Mouse (Mus musculus): ENCODE measurements around the gene Arhgef26.

The Arhgef26 gene

GRCm38 (mm10) chr3:62338044-62338443 lies at the start of gene Arhgef26:
TSS of gene Arhgef26 (plus strand) at chr3:62338344.
- DNase-seq (ENCODE audit: low read depth, low spot score) = no peak

- no peak for DNase-seq (ENCODE audit: low read depth, low spot score)
Measured at GRCm38 (mm10) chr3:62310493-62310892, 27.7 kb upstream of the Arhgef26 start.

- DNase-seq (ENCODE audit: low read depth, low spot score) = no peak
Measured at GRCm38 (mm10) chr3:62311224-62311623, 26.9 kb upstream of the Arhgef26 start.

- no peak for DNase-seq (ENCODE audit: low read depth, low spot score)
Measured at GRCm38 (mm10) chr3:62324708-62325107, 13.4 kb upstream of the Arhgef26 start.

GRCm38 (mm10) chr3:62327903-62328302 lies 10.2 kb upstream of the Arhgef26 start:
- no peak for DNase-seq (ENCODE audit: low read depth, low spot score)

- no peak for DNase-seq (ENCODE audit: low read depth, low spot score)
Measured at GRCm38 (mm10) chr3:62338461-62338853, 313 bp downstream of the Arhgef26 start.

GRCm38 (mm10) chr3:62338854-62339515 lies 841 bp downstream of the Arhgef26 start:
- peak; percentile 69 for DNase-seq (ENCODE audit: low read depth, low spot score)

GRCm38 (mm10) chr3:62339516-62340051 lies 1.4 kb downstream of the Arhgef26 start:
- DNase-seq (ENCODE audit: low read depth, low spot score) = peak; percentile 47

GRCm38 (mm10) chr3:62340154-62340760 lies 2.1 kb downstream of the Arhgef26 start:
- no peak for DNase-seq (ENCODE audit: low read depth, low spot score)

GRCm38 (mm10) chr3:62340861-62341260 lies 2.7 kb downstream of the Arhgef26 start:
- DNase-seq (ENCODE audit: low read depth, low spot score) = no peak

- no peak for DNase-seq (ENCODE audit: low read depth, low spot score)
Measured at GRCm38 (mm10) chr3:62341496-62342205, 3.5 kb downstream of the Arhgef26 start.

GRCm38 (mm10) chr3:62348514-62349217 lies 10.5 kb downstream of the Arhgef26 start:
- DNase-seq (ENCODE audit: low read depth, low spot score) = no peak

GRCm38 (mm10) chr3:62349218-62349897 lies 11.2 kb downstream of the Arhgef26 start:
- no peak for DNase-seq (ENCODE audit: low read depth, low spot score)

- DNase-seq (ENCODE audit: low read depth, low spot score) = peak; percentile 20
Measured at GRCm38 (mm10) chr3:62352071-62352470, 13.9 kb downstream of the Arhgef26 start.

GRCm38 (mm10) chr3:62352876-62353275 lies 14.7 kb downstream of the Arhgef26 start:
- no peak for DNase-seq (ENCODE audit: low read depth, low spot score)

GRCm38 (mm10) chr3:62367882-62368281 lies 29.7 kb downstream of the Arhgef26 start:
- no peak for DNase-seq (ENCODE audit: low read depth, low spot score)

- no peak for DNase-seq (ENCODE audit: low read depth, low spot score)
Measured at GRCm38 (mm10) chr3:62372841-62373240, 34.7 kb downstream of the Arhgef26 start.

GRCm38 (mm10) chr3:62374346-62374745 lies 36.2 kb downstream of the Arhgef26 start:
- DNase-seq (ENCODE audit: low read depth, low spot score) = no peak

GRCm38 (mm10) chr3:62374831-62375230 lies 36.7 kb downstream of the Arhgef26 start:
- no peak for DNase-seq (ENCODE audit: low read depth, low spot score)

- DNase-seq (ENCODE audit: low read depth, low spot score) = no peak
Measured at GRCm38 (mm10) chr3:62376719-62377118, 38.6 kb downstream of the Arhgef26 start.

GRCm38 (mm10) chr3:62379946-62380345 lies 41.8 kb downstream of the Arhgef26 start:
- DNase-seq (ENCODE audit: low read depth, low spot score) = peak; percentile 41

Data from mesoderm, embryonic 11.5 days (tissue).